Mouse (Mus musculus) frontal cortex, adult (tissue): ENCODE data around the gene Ednra.

Source experiments
- ATAC-seq: cut with Nextera tagmentation; 2 replicates; pipeline ENCODE4 v1.9.2; 2017; ENCODE audit warnings: mild to moderate bottlenecking, moderate library complexity, mixed read lengths; ENCODE audit not compliant: low TSS enrichment

Gene Ednra

DNA sequence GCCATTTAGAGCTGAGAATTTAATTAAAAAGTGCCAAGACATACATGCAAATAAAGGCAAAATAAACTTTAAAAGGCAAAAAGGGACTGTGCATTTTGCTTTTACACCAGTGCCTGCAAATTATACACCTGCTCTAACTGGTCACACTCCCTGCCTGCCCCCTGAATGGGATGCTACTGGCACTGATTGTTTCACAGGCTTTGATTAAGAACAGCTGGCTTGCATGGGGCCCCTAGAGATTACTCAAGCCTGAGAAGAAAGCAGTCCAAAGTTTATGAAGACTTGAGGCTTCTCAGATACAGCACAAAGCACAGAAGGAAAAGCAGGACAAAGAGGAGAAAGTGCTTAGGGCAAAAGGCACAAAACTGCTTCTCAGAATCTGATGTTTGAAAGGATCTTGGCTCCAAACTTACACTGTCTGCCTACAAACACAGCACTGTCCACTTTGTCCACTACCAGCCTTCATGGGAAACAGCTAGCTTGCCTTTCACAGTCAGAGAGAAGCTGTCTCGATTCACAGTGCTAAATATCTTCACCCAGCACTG, 73.5 kb downstream of the Ednra start:
- no peak for ATAC-seq

GRCm38 (mm10) chr8:77640093-77640839, 84.0 kb downstream of the Ednra start:
- no peak for ATAC-seq

GRCm38 (mm10) chr8:77637593-77637992, 86.7 kb downstream of the Ednra start:
- no peak for ATAC-seq

GRCm38 (mm10) chr8:77634035-77634434, 90.2 kb downstream of the Ednra start:
- ATAC-seq = no peak

GRCm38 (mm10) chr8:77633211-77633610, 91.1 kb downstream of the Ednra start:
- no peak for ATAC-seq

DNA sequence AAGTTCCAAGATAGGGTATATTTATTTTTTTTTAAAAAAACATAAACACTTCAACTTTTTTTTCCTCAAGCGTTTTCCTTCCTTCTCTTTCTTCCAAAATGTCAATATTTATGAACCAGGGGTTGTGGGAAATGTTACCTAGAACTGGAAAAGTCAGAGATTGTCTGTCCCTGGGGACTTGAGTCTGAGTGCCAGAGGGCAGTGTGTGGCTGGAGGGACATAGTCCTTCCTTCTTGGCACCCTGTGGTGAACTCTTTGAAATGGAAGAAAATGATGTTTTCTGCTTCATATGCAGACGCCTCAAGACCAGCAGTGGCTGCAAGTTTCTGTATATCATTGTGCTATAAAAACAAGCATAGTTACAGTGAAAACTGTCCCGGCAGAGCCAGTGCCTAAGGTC, 93.6 kb downstream of the Ednra start:
- no peak for ATAC-seq

DNA sequence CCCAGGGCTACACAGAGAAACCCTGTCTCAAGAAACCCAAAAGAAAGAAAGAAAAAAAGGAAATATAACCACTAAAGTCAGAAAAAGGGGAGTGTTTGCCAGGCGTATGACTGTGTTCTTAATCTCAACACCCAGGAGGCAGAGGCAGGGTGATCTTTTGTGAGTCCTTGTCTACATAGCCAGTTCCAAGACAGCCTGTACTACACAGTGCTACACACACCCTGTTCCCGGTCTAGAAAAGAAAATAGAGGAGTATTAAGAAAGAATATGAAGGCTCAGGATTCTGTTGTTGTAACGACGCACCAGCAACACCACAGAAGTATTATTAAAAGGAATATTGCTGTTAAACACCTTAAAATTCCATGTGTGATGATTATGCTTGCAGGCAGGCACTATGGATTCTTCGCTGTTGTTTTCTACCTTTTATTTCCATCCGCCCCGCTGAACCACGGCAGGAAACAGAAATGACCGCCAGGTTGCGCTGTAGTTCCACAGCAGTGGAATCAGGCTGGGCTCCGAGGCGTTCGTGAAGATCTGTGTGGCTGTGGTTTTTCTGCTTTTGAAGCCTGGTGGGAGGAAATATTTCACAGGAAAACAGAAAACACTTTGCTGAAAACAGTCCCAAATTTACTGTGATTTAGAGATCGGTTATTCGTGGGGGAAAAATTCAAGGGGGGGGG, 94.3 kb downstream of the Ednra start:
- peak; percentile 98 for ATAC-seq

DNA sequence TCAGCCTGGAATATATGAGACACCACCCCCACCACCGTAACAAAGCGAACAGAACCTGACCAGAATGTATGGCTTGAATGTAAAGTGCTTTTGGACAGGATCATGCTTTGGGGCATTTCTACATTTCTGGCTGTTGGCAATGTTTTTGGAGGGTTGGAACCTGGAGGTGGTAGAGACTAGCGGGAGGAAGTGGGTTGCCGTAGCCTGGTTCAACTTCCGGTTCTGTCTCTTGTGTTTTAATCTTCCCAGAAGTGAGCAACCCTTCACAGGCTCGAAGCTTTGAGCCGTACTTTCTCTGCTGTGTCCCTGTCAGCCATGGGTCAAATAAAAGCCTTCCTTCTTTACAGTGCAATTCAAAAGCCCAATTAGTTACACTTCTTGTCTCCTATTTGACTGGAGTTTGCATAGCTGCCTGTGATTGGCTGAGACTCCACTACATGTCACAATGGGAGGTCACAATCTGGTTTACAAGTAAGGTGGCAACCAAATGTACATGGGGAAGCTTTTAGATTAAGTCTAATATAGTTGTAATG, 100.5 kb downstream of the Ednra start:
- ATAC-seq = no peak

DNA sequence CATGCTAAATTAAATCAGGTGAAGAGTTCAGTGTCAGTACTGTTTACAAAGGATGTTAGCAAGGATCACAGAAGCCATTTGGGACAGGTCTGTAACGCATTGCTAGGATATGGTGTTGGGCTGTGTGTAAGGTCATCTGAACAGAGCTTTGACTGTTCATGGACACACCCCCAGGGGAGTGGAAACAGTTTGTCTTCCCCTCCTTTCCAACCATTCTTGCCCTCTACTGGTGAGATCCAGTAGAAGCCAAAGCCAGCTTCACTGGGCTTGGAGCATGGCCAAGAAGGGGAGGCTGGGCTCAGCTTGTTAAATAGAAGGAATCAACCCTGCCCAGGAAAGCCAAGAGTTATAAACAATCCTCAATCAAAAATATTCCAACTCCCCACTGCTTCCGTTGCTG, 106.3 kb downstream of the Ednra start:
- ATAC-seq = peak; percentile 41; the same call in 1 of the 2 replicates
